Mouse (Mus musculus): Measurements from ENCODE around the gene Ccl11.
A peak's percentile ranks its signal among the peaks of the same experiment; 100 is the strongest.

DNA sequence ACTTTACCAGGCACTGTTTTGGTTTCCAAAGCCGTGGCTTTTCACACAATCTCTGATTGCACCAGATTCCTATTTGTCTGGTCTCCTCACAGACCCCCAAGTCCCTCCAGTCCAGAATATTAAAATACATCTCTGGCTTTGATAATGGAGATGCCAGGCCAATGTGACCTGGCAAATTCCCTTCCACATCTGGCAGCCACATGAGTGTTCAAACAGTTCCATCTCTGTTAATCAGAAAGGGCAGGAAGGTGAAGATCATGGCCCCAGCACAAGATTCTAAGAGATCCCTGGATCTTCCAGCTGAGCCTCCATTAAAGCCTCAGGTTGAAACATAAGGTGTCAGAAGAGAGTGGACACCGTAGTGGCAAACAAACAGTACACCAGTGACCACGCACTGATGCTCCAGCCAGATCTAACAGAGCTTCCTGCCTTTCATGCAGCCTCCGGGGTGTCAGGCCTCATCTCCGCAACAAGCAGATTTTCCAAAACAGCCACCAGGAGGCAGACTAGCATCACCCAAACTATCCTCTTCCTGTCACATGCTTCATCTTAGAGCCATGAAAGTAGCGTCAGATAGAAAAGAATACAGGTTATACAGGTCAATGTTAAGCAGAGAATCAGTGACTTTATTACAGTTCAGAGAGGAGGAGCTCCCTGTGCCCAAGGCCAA lies 9.7 kb upstream of the Ccl11 start:
- TF ChIP-seq POLR2A (IDR thresholded peaks at IDR 0.05; ENCODE audit: insufficient read depth, low read depth, low read length) (no peak), CTCF (IDR thresholded peaks at IDR 0.05) (peak; percentile 67)
